Mouse (Mus musculus): ENCODE results near the gene Prrg4.
"Not testable (repeated sequence)": the region's sequence is repeated elsewhere in the genome, so short reads cannot be mapped to it uniquely, and the experiment has no call there.

Prrg4 gene

GRCm38 (mm10) chr2:104840974-104841373 lies 8.7 kb downstream of the Prrg4 start:
- no peak for DNase-seq

GRCm38 (mm10) chr2:104832486-104832885 lies 17.2 kb downstream of the Prrg4 start:
- DNase-seq, result no peak

GRCm38 (mm10) chr2:104826191-104826590 lies 23.5 kb downstream of the Prrg4 start:
- DNase-seq, result no peak

- DNase-seq, result not testable (repeated sequence)
Observed at GRCm38 (mm10) chr2:104818763-104819162, 30.9 kb downstream of the Prrg4 start.

- DNase-seq, result no peak
Observed at GRCm38 (mm10) chr2:104817555-104818330, 31.9 kb downstream of the Prrg4 start.

GRCm38 (mm10) chr2:104816866-104817439 lies 32.7 kb downstream of the Prrg4 start:
- peak; percentile 90 for DNase-seq

- peak; percentile 12 for DNase-seq
Observed at GRCm38 (mm10) chr2:104816371-104816827, 33.3 kb downstream of the Prrg4 start, which contains the start of gene Qser1. Qser1 (minus strand) TSS chr2:104816760.

- peak; percentile 12 for DNase-seq
Observed at GRCm38 (mm10) chr2:104815561-104816370, 33.9 kb downstream of the Prrg4 start.

- no peak for DNase-seq
Observed at GRCm38 (mm10) chr2:104814181-104814951, 35.3 kb downstream of the Prrg4 start.

GRCm38 (mm10) chr2:104805435-104805834 lies 44.2 kb downstream of the Prrg4 start:
- DNase-seq, result no peak

All from layer of hippocampus, adult 9-11 months (tissue).